In genomic region chr2:18997387-18997971, GRCm38 (mm10) we compare ENCODE assay signal across 8 mouse cellular contexts. TPM values are rescaled to one million over a fixed set of nuclear protein-coding genes. Genes with fewer than 3 reads are reported as not detected.
DNase-seq lines count a peak whose midpoint lies in the region; ATAC-seq and TF ChIP-seq lines count a peak whose summit lies in the region.

No protein-coding gene starts in this region.

- WGBS in embryonic facial prominence, embryonic 15.5 days: under 1% methylated on average over 46 of the region's 46 CpGs
- under 1% methylated on average over 46 of the region's 46 CpGs for WGBS in heart, embryonic 13.5 days
- 1% methylated on average over 36 of the region's 46 CpGs for WGBS in lung, postnatal 0 days

- no peak for TF ChIP-seq EP300 in lung, postnatal 0 days (IDR thresholded peaks at IDR 0.05)

- H3K27ac ChIP-seq in embryonic facial prominence, embryonic 15.5 days (replicated peaks): peak overlapping the region; percentile 89
- peak overlapping the region; percentile 94 for H3K27ac ChIP-seq in heart, embryonic 13.5 days (replicated peaks)
- peak overlapping the region; percentile 78 for H3K27ac ChIP-seq in lung, postnatal 0 days (ENCODE audit: low read length)

- H3K4me2 ChIP-seq in embryonic facial prominence, embryonic 15.5 days (replicated peaks): peak overlapping the region; percentile 92
- peak overlapping the region; percentile 96 for H3K4me2 ChIP-seq in heart, embryonic 13.5 days
- peak overlapping the region; percentile 95 for H3K4me2 ChIP-seq in lung, postnatal 0 days (replicated peaks; ENCODE audit: low read depth, low read length)

- DNase-seq in R1 (ENCODE audit: low read depth, low spot score): peak; percentile 57
- peak; percentile 40 to 66 for DNase-seq in kidney, postnatal 25 days
- DNase-seq in lung, postnatal 0 days (ENCODE audit: low spot score): peak; percentile 52
- DNase-seq in ovary, adult 18-20 months (ENCODE audit: low spot score): peak; percentile 8
- DNase-seq in urinary bladder, postnatal 4 days (ENCODE audit: low spot score in 2 of 2): peak; percentile 38 to 65

- H3K9ac ChIP-seq in embryonic facial prominence, embryonic 15.5 days: peak overlapping the region; percentile 67
- H3K9ac ChIP-seq in heart, embryonic 13.5 days: peak overlapping the region; percentile 91
- peak overlapping the region; percentile 65 for H3K9ac ChIP-seq in lung, postnatal 0 days (replicated peaks; ENCODE audit: low read depth)

- ATAC-seq in CD4-positive, CD25-positive, alpha-beta regulatory T cell, adult 4 months: peak; percentile 30
- ATAC-seq in embryonic facial prominence, embryonic 15.5 days (ENCODE audit: insufficient number of reproducible peaks, low FRiP score, low TSS enrichment, low read depth): peak; percentile 75
- peak; percentile 60 for ATAC-seq in heart, embryonic 13.5 days (ENCODE audit: extremely low read depth, insufficient number of reproducible peaks, low FRiP score, low TSS enrichment)
- ATAC-seq in lung, postnatal 0 days: peak; percentile 65

- no peak for TF ChIP-seq CTCF in lung, postnatal 0 days (IDR thresholded peaks at IDR 0.05)

- H3K36me3 ChIP-seq in embryonic facial prominence, embryonic 15.5 days: no peaks in the 10 kb centered on the region
- no peaks in the 10 kb centered on the region for H3K36me3 ChIP-seq in heart, embryonic 13.5 days
- no peaks in the 10 kb centered on the region for H3K36me3 ChIP-seq in lung, postnatal 0 days (ENCODE audit: insufficient read depth, low read length)

- H3K4me3 ChIP-seq in embryonic facial prominence, embryonic 15.5 days (replicated peaks): peak overlapping the region; percentile 81
- peak overlapping the region; percentile 94 for H3K4me3 ChIP-seq in heart, embryonic 13.5 days
- peak overlapping the region; percentile 80 for H3K4me3 ChIP-seq in lung, postnatal 0 days (ENCODE audit: low read depth, low read length)

- H3K9me3 ChIP-seq in embryonic facial prominence, embryonic 15.5 days (replicated peaks): no peaks in the 10 kb centered on the region
- H3K9me3 ChIP-seq in heart, embryonic 13.5 days: no peaks in the 10 kb centered on the region
- no peaks in the 10 kb centered on the region for H3K9me3 ChIP-seq in lung, postnatal 0 days (ENCODE audit: low read length)

- H3K4me1 ChIP-seq in embryonic facial prominence, embryonic 15.5 days: peaks cover 16% of the 10 kb centered on the region
- H3K4me1 ChIP-seq in heart, embryonic 13.5 days: peaks cover 38% of the 10 kb centered on the region
- peaks cover 5% of the 10 kb centered on the region; the same call in 1 of the 2 replicates for H3K4me1 ChIP-seq in lung, postnatal 0 days (ENCODE audit: insufficient read depth, low read depth, low read length)

- no peaks in the 10 kb centered on the region for H3K27me3 ChIP-seq in embryonic facial prominence, embryonic 15.5 days
- H3K27me3 ChIP-seq in heart, embryonic 13.5 days (replicated peaks): no peaks in the 10 kb centered on the region; the same call in 1 of the 2 replicates
- no peaks in the 10 kb centered on the region; the same call in none of the 2 replicates for H3K27me3 ChIP-seq in lung, postnatal 0 days (replicated peaks; ENCODE audit: insufficient read depth, low read length)

RNA-seq across cellular contexts. Expression of gene Pip4k2a, which starts 0.4 kb away (rescaled TPM):
- polyA plus RNA-seq in CD4-positive, CD25-positive, alpha-beta regulatory T cell, adult 4 months (2017; shearing (Covaris generic)): 10 to 100 TPM; 23.7 to 25.2 TPM
- polyA plus RNA-seq in embryonic facial prominence, embryonic 15.5 days (2015; fragmentation: Nextera tagmentation; extraction: Ambion mirVana): 10.8 and 11.3 TPM in 2 replicates
- polyA plus RNA-seq in heart, embryonic 13.5 days (2015; fragmentation: Nextera tagmentation; extraction: Ambion mirVana): 5.8 and 6.6 TPM in 2 replicates
- polyA plus RNA-seq in lung, postnatal 0 days (2015; fragmentation: Nextera tagmentation; extraction: Ambion mirVana): 5.0 and 6.6 TPM in 2 replicates

RNA-seq across cellular contexts. Expression of gene 4930426L09Rik, which starts 0.7 kb away (rescaled TPM):
- polyA plus RNA-seq in CD4-positive, CD25-positive, alpha-beta regulatory T cell, adult 4 months (2017; shearing (Covaris generic)): under 1 TPM; 0.30 to 0.57 TPM
- polyA plus RNA-seq in embryonic facial prominence, embryonic 15.5 days (2015; fragmentation: Nextera tagmentation; extraction: Ambion mirVana): 0.67 and 0.69 TPM in 2 replicates
- 0.29 TPM in 2 replicates for polyA plus RNA-seq in heart, embryonic 13.5 days (2015; fragmentation: Nextera tagmentation; extraction: Ambion mirVana)
- 0.45 and 0.55 TPM in 2 replicates for polyA plus RNA-seq in lung, postnatal 0 days (2015; fragmentation: Nextera tagmentation; extraction: Ambion mirVana)

Comparison
In these comparisons a context has a peak if more than half of its experiments do, and no peak if none do; other contexts are left out.
1. Peak in every context shown above with its lines: DNase-seq, ATAC-seq, H3K4me3 ChIP-seq and H3K27ac ChIP-seq.